Mouse (Mus musculus): ENCODE results near the gene Rbpj. TPM values are rescaled to one million over a fixed set of nuclear protein-coding genes. Genes with fewer than 3 reads are reported as not detected.

Rbpj gene
- 10 to 100 TPM; 65.1 to 73.5 TPM for total RNA-seq (2023)

GRCm38 (mm10) chr5:53465883-53466282 lies at the start of gene Rbpj:
Rbpj (plus strand) TSS chr5:53466152.

Other genes with a start within 250 kb of the Rbpj start
- 10 to 100 TPM; 31.4 to 35.2 TPM for gene Smim20, start 199.1 kb upstream of the Rbpj start, total RNA-seq (2023)
- gene Cckar, start 241.6 kb downstream of the Rbpj start, total RNA-seq (2023), result not detected

Measured in monocyte, adult 59 days (primary cell).